Mouse (Mus musculus): ENCODE measurements around the gene Prph2.

Prph2 gene

GRCm38 (mm10) chr17:46963186-46963585 lies 52.9 kb downstream of the Prph2 start:
- DNase-seq (ENCODE audit: low spot score), result no peak

DNA sequence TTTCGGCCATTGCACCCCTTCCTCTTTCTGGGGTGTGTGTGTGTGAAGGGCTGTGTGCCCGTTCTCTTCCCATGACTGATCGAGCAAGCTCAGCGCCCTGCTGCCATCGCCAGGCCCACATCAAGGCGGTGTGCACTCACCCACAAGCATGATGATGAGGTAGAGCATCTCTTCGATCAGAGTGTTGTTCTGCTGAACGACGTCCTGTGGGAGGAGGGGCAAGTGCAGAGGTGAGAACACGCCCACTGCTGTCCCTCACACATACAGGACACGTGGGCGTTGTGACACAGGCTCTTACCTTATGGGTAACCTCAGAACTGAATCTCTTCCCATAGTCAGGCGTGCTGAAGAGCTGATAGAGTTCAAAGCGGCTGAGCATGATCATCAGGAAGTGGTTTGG lies 56.6 kb downstream of the Prph2 start:
- no peak for DNase-seq (ENCODE audit: low spot score)

- DNase-seq (ENCODE audit: low spot score), result no peak
Observed at GRCm38 (mm10) chr17:46972603-46973002, 62.3 kb downstream of the Prph2 start.
